Mouse (Mus musculus): ENCODE measurements around the gene Pole3. TPM values are rescaled to one million over a fixed set of nuclear protein-coding genes. Genes with fewer than 3 reads are reported as not detected.

The Pole3 gene
- polyA plus RNA-seq, 1 experiment, result 47.9 TPM

GRCm38 (mm10) chr4:62505991-62506390 is 18.9 kb downstream of the Pole3 start:
- TF ChIP-seq CTCF (IDR thresholded peaks at IDR 0.05; ENCODE audit: borderline replicate concordance, extremely low read depth, insufficient read depth, insufficient read length) (no peak), POLR2A (IDR thresholded peaks at IDR 0.05; ENCODE audit: borderline replicate concordance, extremely low read depth, insufficient read depth, insufficient read length, poor library complexity, severe bottlenecking) (no peak)
- DNase-seq (ENCODE audit: low read depth), result no peak

GRCm38 (mm10) chr4:62503374-62503970 is 21.4 kb downstream of the Pole3 start, which contains the start of gene Hdhd3:
TSS of gene Hdhd3 (minus strand) at chr4:62503467.
- TF ChIP-seq CTCF (IDR thresholded peaks at IDR 0.05; ENCODE audit: borderline replicate concordance, extremely low read depth, insufficient read depth, insufficient read length) (no peak), POLR2A (IDR thresholded peaks at IDR 0.05; ENCODE audit: borderline replicate concordance, extremely low read depth, insufficient read depth, insufficient read length, poor library complexity, severe bottlenecking) (no peak)

GRCm38 (mm10) chr4:62502969-62503368 is 21.9 kb downstream of the Pole3 start:
- TF ChIP-seq POLR2A (IDR thresholded peaks at IDR 0.05; ENCODE audit: borderline replicate concordance, extremely low read depth, insufficient read depth, insufficient read length, poor library complexity, severe bottlenecking), result no peak
- no peak for TF ChIP-seq CTCF (IDR thresholded peaks at IDR 0.05; ENCODE audit: borderline replicate concordance, extremely low read depth, insufficient read depth, insufficient read length)

More at GRCm38 (mm10) chr4:62503374-62503970, 21.4 kb downstream of the Pole3 start, which contains the start of gene Hdhd3:
- no peak for DNase-seq (ENCODE audit: low read depth)

GRCm38 (mm10) chr4:62501964-62502732 is 22.7 kb downstream of the Pole3 start:
- TF ChIP-seq CTCF (IDR thresholded peaks at IDR 0.05; ENCODE audit: borderline replicate concordance, extremely low read depth, insufficient read depth, insufficient read length) (no peak), POLR2A (IDR thresholded peaks at IDR 0.05; ENCODE audit: borderline replicate concordance, extremely low read depth, insufficient read depth, insufficient read length, poor library complexity, severe bottlenecking) (peak; percentile 53; the same call in 1 of the 2 replicates)
- DNase-seq (ENCODE audit: low read depth), result peak; percentile 96

More at GRCm38 (mm10) chr4:62502969-62503368, 21.9 kb downstream of the Pole3 start:
- no peak for DNase-seq (ENCODE audit: low read depth)

GRCm38 (mm10) chr4:62501534-62501933 is 23.3 kb downstream of the Pole3 start:
- TF ChIP-seq POLR2A (IDR thresholded peaks at IDR 0.05; ENCODE audit: borderline replicate concordance, extremely low read depth, insufficient read depth, insufficient read length, poor library complexity, severe bottlenecking) (no peak), CTCF (IDR thresholded peaks at IDR 0.05; ENCODE audit: borderline replicate concordance, extremely low read depth, insufficient read depth, insufficient read length) (no peak)
- peak; percentile 38 for DNase-seq (ENCODE audit: low read depth)

GRCm38 (mm10) chr4:62500799-62501198 is 24.1 kb downstream of the Pole3 start:
- TF ChIP-seq POLR2A (IDR thresholded peaks at IDR 0.05; ENCODE audit: borderline replicate concordance, extremely low read depth, insufficient read depth, insufficient read length, poor library complexity, severe bottlenecking), result no peak
- no peak for TF ChIP-seq CTCF (IDR thresholded peaks at IDR 0.05; ENCODE audit: borderline replicate concordance, extremely low read depth, insufficient read depth, insufficient read length)
- DNase-seq (ENCODE audit: low read depth), result no peak

GRCm38 (mm10) chr4:62496815-62497214 is 28.1 kb downstream of the Pole3 start:
- DNase-seq (ENCODE audit: low read depth), result peak; percentile 52
- no peak for TF ChIP-seq POLR2A (IDR thresholded peaks at IDR 0.05; ENCODE audit: borderline replicate concordance, extremely low read depth, insufficient read depth, insufficient read length, poor library complexity, severe bottlenecking)

GRCm38 (mm10) chr4:62495946-62496345 is 28.9 kb downstream of the Pole3 start:
- DNase-seq (ENCODE audit: low read depth), result no peak

GRCm38 (mm10) chr4:62494230-62494629 is 30.6 kb downstream of the Pole3 start:
- no peak for DNase-seq (ENCODE audit: low read depth)
- TF ChIP-seq POLR2A (IDR thresholded peaks at IDR 0.05; ENCODE audit: borderline replicate concordance, extremely low read depth, insufficient read depth, insufficient read length, poor library complexity, severe bottlenecking), result no peak
- TF ChIP-seq CTCF (IDR thresholded peaks at IDR 0.05; ENCODE audit: borderline replicate concordance, extremely low read depth, insufficient read depth, insufficient read length), result no peak

More at GRCm38 (mm10) chr4:62495946-62496345, 28.9 kb downstream of the Pole3 start:
- TF ChIP-seq POLR2A (IDR thresholded peaks at IDR 0.05; ENCODE audit: borderline replicate concordance, extremely low read depth, insufficient read depth, insufficient read length, poor library complexity, severe bottlenecking), result no peak
- TF ChIP-seq CTCF (IDR thresholded peaks at IDR 0.05; ENCODE audit: borderline replicate concordance, extremely low read depth, insufficient read depth, insufficient read length), result no peak

- DNase-seq (ENCODE audit: low read depth), result no peak
- TF ChIP-seq CTCF (IDR thresholded peaks at IDR 0.05; ENCODE audit: borderline replicate concordance, extremely low read depth, insufficient read depth, insufficient read length) (no peak), POLR2A (IDR thresholded peaks at IDR 0.05; ENCODE audit: borderline replicate concordance, extremely low read depth, insufficient read depth, insufficient read length, poor library complexity, severe bottlenecking) (no peak)
Measured at GRCm38 (mm10) chr4:62492682-62493081, 32.2 kb downstream of the Pole3 start.

GRCm38 (mm10) chr4:62487914-62488313 is 37.0 kb downstream of the Pole3 start:
- TF ChIP-seq POLR2A (IDR thresholded peaks at IDR 0.05; ENCODE audit: borderline replicate concordance, extremely low read depth, insufficient read depth, insufficient read length, poor library complexity, severe bottlenecking), result no peak
- no peak for TF ChIP-seq CTCF (IDR thresholded peaks at IDR 0.05; ENCODE audit: borderline replicate concordance, extremely low read depth, insufficient read depth, insufficient read length)
- DNase-seq (ENCODE audit: low read depth), result no peak

All from brain, embryonic 14.5 days (tissue).